Mouse (Mus musculus): ENCODE measurements around the gene Gm28048.

DNA sequence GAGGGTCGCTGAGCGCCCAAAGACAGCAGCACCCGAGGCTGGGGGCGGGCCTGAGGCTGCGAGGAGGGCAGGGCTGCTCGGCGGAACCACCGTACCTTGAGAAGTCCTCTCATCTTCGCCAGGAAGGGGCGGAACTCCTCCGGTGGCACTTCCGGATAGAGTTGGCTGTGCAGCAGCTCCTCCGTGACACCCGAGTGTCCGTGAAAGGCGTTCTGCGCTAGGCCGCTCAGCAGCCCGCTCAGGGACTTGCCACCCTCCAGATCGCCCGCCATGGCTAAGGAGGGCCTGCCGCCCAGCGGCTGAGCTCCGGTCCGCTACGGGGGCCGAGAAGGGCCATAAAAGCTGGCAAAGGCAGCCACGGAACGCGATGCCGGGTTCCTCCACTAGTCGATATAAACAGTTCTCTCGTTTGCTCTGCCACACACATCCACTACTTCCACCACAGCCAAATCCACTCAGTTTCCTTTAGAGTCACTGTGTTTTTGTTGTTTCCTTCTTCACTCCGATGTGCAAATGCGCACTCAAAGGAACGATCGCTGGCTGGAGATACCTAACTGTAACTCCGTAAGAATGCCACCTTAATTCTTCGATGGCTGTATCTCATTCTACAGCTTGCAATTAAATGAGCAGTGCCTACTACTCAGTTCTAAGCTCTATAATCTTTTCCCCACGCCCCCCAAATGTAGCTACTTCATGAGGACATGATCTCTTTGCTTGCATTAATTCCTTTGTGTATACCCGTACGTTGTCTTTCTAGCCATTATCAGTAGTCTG lies at the start of gene Gm28048, which contains the start of gene Commd1:
- TF ChIP-seq POLR2A (IDR thresholded peaks at IDR 0.05; ENCODE audit: low read depth, low read length) = peak; percentile 49
- TF ChIP-seq CTCF (IDR thresholded peaks at IDR 0.05; ENCODE audit: extremely low read depth, insufficient read depth, insufficient read length, insufficient replicate concordance) = peak; percentile 69
